11 mouse cellular contexts compared by ENCODE assay signal in the genomic region with DNA sequence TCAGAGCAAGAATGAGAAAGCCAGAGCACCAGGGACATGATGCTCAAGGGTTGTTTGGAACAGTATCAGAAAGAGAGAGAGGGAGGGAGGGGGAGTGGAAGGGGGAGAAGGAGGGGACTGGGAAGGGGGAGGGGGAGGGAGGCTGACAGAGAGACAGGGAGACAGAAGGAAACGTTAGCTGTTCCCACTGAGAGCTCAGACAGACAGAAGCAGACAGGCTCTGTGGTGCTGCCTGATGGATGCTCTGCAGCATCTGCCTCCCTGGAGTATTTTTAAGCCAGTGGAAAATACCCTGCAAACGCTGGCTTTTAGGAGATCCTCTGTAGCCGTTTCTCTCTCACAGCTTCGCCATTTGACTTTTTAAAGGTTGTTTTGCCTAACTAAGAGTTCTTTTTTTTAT. TPM values are rescaled to one million over a fixed set of nuclear protein-coding genes. Genes with fewer than 3 reads are reported as not detected.
DNase-seq lines count a peak whose midpoint lies in the region; ATAC-seq and TF ChIP-seq lines count a peak whose summit lies in the region.
"Had no signal": no experiment of that assay in that cellular context is flagged by ENCODE, and none has a peak within 500 bp of the region (broad histone marks: within the 10 kb centered on the region; RNA-seq: fewer than 3 reads in every experiment).

No protein-coding gene starts in this region.

- TF ChIP-seq CTCF in lung, postnatal 0 days (IDR thresholded peaks at IDR 0.05) = no peak

- no peaks in the 10 kb centered on the region for H3K9me3 ChIP-seq in heart, embryonic 16.5 days (replicated peaks; ENCODE audit: control insufficient read depth, low read length)
- H3K9me3 ChIP-seq in lung, postnatal 0 days (ENCODE audit: low read length) = no peaks in the 10 kb centered on the region
- H3K9me3 ChIP-seq: midbrain, embryonic 15.5 days had no signal

- no peak for TF ChIP-seq EP300 in lung, postnatal 0 days (IDR thresholded peaks at IDR 0.05)

- no peak overlapping the region for H3K4me2 ChIP-seq in heart, embryonic 16.5 days (ENCODE audit: low read depth, low read length)
- no peak overlapping the region for H3K4me2 ChIP-seq in lung, postnatal 0 days (replicated peaks; ENCODE audit: low read depth, low read length)
- H3K4me2 ChIP-seq: midbrain, embryonic 15.5 days had no signal

- no peak for DNase-seq in heart, postnatal 14 days
- DNase-seq in lung, postnatal 0 days (ENCODE audit: low spot score) = peak; percentile 25
- DNase-seq in lung, adult 18-20 months = no peak
- peak; percentile 72 for DNase-seq in layer of hippocampus, adult 9-11 months
- peak; percentile 35 for DNase-seq in right cerebral cortex, postnatal 14 days
- DNase-seq in natural killer cell, adult 2 months (ENCODE audit: low spot score in 2 of 2) = no peak
- DNase-seq: adrenal gland, adult 8-10 months; cerebellum, adult 8-10 months had no signal

- no peaks in the 10 kb centered on the region for H3K27me3 ChIP-seq in heart, embryonic 16.5 days (ENCODE audit: control insufficient read depth, insufficient read depth, low read length)
- H3K27me3 ChIP-seq in lung, postnatal 0 days (replicated peaks; ENCODE audit: insufficient read depth, low read length) = no peaks in the 10 kb centered on the region
- H3K27me3 ChIP-seq: midbrain, embryonic 15.5 days had no signal

- no peak overlapping the region for H3K4me3 ChIP-seq in heart, embryonic 16.5 days (ENCODE audit: low read length)
- no peak overlapping the region for H3K4me3 ChIP-seq in lung, postnatal 0 days (ENCODE audit: low read depth, low read length)
- H3K4me3 ChIP-seq: midbrain, embryonic 15.5 days had no signal

- peak overlapping the region; percentile 16; the same call in 1 of the 2 replicates for H3K27ac ChIP-seq in heart, embryonic 16.5 days (ENCODE audit: low read length)
- no peak overlapping the region for H3K27ac ChIP-seq in lung, postnatal 0 days (ENCODE audit: low read length)
- H3K27ac ChIP-seq: midbrain, embryonic 15.5 days had no signal

- no peak for ATAC-seq in heart, embryonic 16.5 days (replicated peaks; ENCODE audit: extremely low read depth, insufficient read depth, low FRiP score)
- ATAC-seq in lung, postnatal 0 days = peak; percentile 40; the same call in 1 of the 2 replicates
- ATAC-seq in erythroid progenitor cell, adult 5-6 weeks (replicated peaks; ENCODE audit: low FRiP score, poor library complexity, severe bottlenecking) = no peak
- ATAC-seq: midbrain, embryonic 15.5 days had no signal

- H3K9ac ChIP-seq in heart, embryonic 16.5 days (ENCODE audit: low read length) = no peak overlapping the region
- H3K9ac ChIP-seq in lung, postnatal 0 days (replicated peaks; ENCODE audit: low read depth) = no peak overlapping the region
- H3K9ac ChIP-seq: midbrain, embryonic 15.5 days had no signal

- 0 out of 2 replicates have a peak, but pooled peaks cover 6% of the 10 kb centered on the region for H3K36me3 ChIP-seq in heart, embryonic 16.5 days (ENCODE audit: control insufficient read depth, insufficient read depth)
- no peaks in the 10 kb centered on the region for H3K36me3 ChIP-seq in lung, postnatal 0 days (ENCODE audit: insufficient read depth, low read length)

- WGBS in heart, embryonic 16.5 days = 35% methylated on average over 4 of the region's 4 CpGs
- 45% methylated on average over 4 of the region's 4 CpGs for WGBS in lung, postnatal 0 days

- H3K4me1 ChIP-seq in heart, embryonic 16.5 days (ENCODE audit: control insufficient read depth, insufficient read depth, low read length) = peaks cover 18% of the 10 kb centered on the region
- H3K4me1 ChIP-seq in lung, postnatal 0 days (ENCODE audit: insufficient read depth, low read depth, low read length) = peaks cover 3% of the 10 kb centered on the region; the same call in 1 of the 2 replicates
- H3K4me1 ChIP-seq: midbrain, embryonic 15.5 days had no signal

- intact Hi-C loops in heart, postnatal 14 days (cut with DNase I) = no loop called here

RNA-seq across cellular contexts. Expression of gene Actg2, which starts 4.0 kb away (rescaled TPM):
- 24.2 and 32.8 TPM in 2 replicates for polyA plus RNA-seq in heart, embryonic 16.5 days (2015; fragmentation: Nextera tagmentation; extraction: Ambion mirVana)
- total RNA-seq in heart, postnatal 14 days (2021) = 1 to 10 TPM; 3.2 to 5.1 TPM
- 107 and 121 TPM in 2 replicates for polyA plus RNA-seq in lung, postnatal 0 days (2015; fragmentation: Nextera tagmentation; extraction: Ambion mirVana)
- total RNA-seq in erythroid progenitor cell, adult 5-6 weeks (2015; ENCODE audit: low replicate concordance) = not detected in 2 replicates
- total RNA-seq in erythroid progenitor cell, adult 5-6 weeks (2017; ENCODE audit: low replicate concordance) = not detected in 2 replicates

RNA-seq across cellular contexts. Expression of gene Stambp, which starts 32.5 kb away (rescaled TPM):
- 24.4 and 26.6 TPM in 2 replicates for polyA plus RNA-seq in heart, embryonic 16.5 days (2015; fragmentation: Nextera tagmentation; extraction: Ambion mirVana)
- total RNA-seq in heart, postnatal 14 days (2021) = 10 to 100 TPM; 13.4 to 13.7 TPM
- 30.7 TPM in 2 replicates for polyA plus RNA-seq in lung, postnatal 0 days (2015; fragmentation: Nextera tagmentation; extraction: Ambion mirVana)
- total RNA-seq in erythroid progenitor cell, adult 5-6 weeks (2015; ENCODE audit: low replicate concordance) = 10.5 and 13.3 TPM in 2 replicates
- 1.0 and 9.7 TPM in 2 replicates for total RNA-seq in erythroid progenitor cell, adult 5-6 weeks (2017; ENCODE audit: low replicate concordance)

RNA-seq across cellular contexts. Expression of gene Dguok, which starts 33.2 kb away (rescaled TPM):
- 57.6 and 58.2 TPM in 2 replicates for polyA plus RNA-seq in heart, embryonic 16.5 days (2015; fragmentation: Nextera tagmentation; extraction: Ambion mirVana)
- total RNA-seq in heart, postnatal 14 days (2021) = 10 to 100 TPM; 28.3 to 31.8 TPM
- 71.8 and 75.3 TPM in 2 replicates for polyA plus RNA-seq in lung, postnatal 0 days (2015; fragmentation: Nextera tagmentation; extraction: Ambion mirVana)
- 26.0 and 58.4 TPM in 2 replicates for total RNA-seq in erythroid progenitor cell, adult 5-6 weeks (2015; ENCODE audit: low replicate concordance)
- total RNA-seq in erythroid progenitor cell, adult 5-6 weeks (2017; ENCODE audit: low replicate concordance) = 25.1 and 27.7 TPM in 2 replicates

Comparison
In these comparisons a context has a peak if more than half of its experiments do, and no peak if none do; other contexts are left out.
1. DNase-seq: peak in lung, postnatal 0 days (single experiment), layer of hippocampus, adult 9-11 months (single experiment) and right cerebral cortex, postnatal 14 days (single experiment); none in heart, postnatal 14 days (0 of 2), lung, adult 18-20 months (0 of 2) and natural killer cell, adult 2 months (0 of 2).
2. RNA of gene Actg2, which starts 4.0 kb away (total RNA-seq): 3.2 to 5.1 TPM in heart, postnatal 14 days; not detected in erythroid progenitor cell, adult 5-6 weeks; every median in the first group is over 4 times any median in the second.